Mouse (Mus musculus) brain, embryonic 14.5 days (tissue): ENCODE results near the gene Bmp6. TPM values are rescaled to one million over a fixed set of nuclear protein-coding genes. Genes with fewer than 3 reads are reported as not detected.

Source experiments
- DNase-seq: peaks from one replicate; pipeline ENCODE4 v3.0.0-alpha.2; 2011; ENCODE audit warnings: low read depth
- CTCF ChIP-seq: fragments of 200-500 bp; IDR thresholded peaks from 2 replicates; pipeline ENCODE4 v1.5.1; 2012; ENCODE audit warnings: inconsistent platforms, mild to moderate bottlenecking, moderate library complexity, borderline replicate concordance; ENCODE audit not compliant: insufficient read depth, insufficient read length; ENCODE audit errors: extremely low read depth
- POLR2A ChIP-seq: fragments of 200-500 bp; IDR thresholded peaks from 2 replicates; pipeline ENCODE4 v1.6.1; 2012; ENCODE audit warnings: mild to moderate bottlenecking, inconsistent platforms, borderline replicate concordance; ENCODE audit not compliant: poor library complexity, insufficient read depth, insufficient read length, severe bottlenecking; ENCODE audit errors: extremely low read depth
- polyA plus RNA-seq: library from polyadenylated mRNA; depleted of rRNA; stranded (reverse); fragments of >200 nt; gene quantifications from 2 replicates; pipeline ENCODE4 v1.2.3, GENCODE M21; 2012

Bmp6 gene
- polyA plus RNA-seq, 1 experiment: 12.8 TPM

DNA sequence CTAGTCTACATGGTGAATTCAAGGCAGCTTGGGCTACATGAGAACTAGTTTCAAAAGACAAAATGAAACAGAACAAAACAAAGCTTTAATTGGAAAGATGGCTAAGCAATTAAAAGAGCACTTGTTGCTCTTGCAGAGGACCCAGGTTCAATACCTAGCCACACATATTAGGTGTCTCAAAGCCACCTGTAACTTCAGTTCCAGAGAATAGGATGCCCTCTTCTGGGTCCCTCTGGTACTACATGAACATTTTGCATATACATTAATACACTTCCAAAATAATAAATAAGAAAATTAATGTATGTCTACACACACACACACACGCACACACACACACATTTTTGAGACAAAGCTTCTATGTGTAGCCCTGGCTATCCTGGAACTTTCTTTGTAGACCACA, 118.5 kb downstream of the Bmp6 start:
- no peak for DNase-seq
- TF ChIP-seq POLR2A (no peak), CTCF (no peak)

GRCm38 (mm10) chr13:38470882-38471281, 126.0 kb downstream of the Bmp6 start:
- TF ChIP-seq CTCF (no peak), POLR2A (no peak)
- DNase-seq: no peak

- peak; percentile 8 for DNase-seq
Measured at GRCm38 (mm10) chr13:38472636-38473035, 127.7 kb downstream of the Bmp6 start.

DNA sequence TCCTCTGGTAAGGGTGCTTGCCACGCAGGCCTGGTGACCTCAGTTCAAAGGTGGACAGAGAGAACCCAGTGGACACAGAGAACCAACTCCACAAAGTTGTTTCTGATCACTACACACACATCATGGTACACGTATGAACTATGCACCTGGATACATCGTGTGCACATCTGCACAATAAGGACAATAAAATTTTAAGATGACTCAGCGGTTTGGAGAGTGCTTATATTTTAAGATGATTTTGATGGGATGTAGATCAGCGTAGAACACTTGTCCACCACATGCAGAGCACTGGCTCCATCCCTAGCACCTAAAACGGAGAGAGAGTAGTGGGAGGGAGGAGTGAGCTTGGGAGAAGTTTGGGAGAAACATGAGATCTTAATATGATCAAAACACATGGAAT, 128.6 kb downstream of the Bmp6 start:
- TF ChIP-seq POLR2A: no peak
- no peak for TF ChIP-seq CTCF
- no peak for DNase-seq

More at GRCm38 (mm10) chr13:38472636-38473035, 127.7 kb downstream of the Bmp6 start:
- TF ChIP-seq CTCF (no peak), POLR2A (no peak)

DNA sequence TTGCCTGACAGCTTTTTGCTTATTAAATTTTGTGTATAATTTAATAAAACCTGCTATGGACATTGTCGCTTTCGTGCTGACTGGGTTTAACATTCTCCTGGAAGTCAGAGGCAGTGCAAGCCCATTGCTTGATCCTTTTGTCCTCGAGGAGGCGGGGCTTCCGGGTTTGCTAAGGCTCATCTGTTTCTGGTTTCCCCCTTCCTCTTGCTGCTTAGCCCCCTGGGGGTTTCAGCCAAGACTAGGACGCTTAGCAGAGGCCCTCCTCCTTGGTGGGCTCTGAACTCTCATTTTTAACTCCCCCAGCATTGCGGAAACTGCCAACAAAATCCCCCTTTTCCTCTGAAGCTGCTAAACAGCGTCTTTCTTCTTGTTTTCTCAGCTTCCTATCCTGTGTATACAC, 132.0 kb downstream of the Bmp6 start:
- TF ChIP-seq POLR2A (no peak), CTCF (no peak)
- DNase-seq: peak; percentile 41

DNA sequence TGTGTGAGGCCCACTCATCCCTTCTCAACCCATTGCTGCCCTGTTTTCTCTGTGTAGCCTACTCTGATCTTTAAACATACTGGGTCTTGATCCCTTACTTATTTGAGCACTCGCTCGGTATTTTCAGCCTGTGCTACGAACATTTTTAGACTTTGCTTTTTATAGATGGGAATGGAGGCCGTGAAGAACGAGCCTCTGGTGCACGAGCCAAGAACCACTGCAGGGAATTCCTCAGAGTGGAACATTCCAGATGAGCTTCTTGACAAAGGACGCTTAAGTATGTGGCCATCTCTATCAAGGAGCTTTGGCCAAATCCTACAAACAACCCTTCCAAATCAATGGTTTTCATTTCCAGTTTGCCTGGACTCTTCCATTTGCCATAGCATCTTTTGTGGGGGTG, 136.1 kb downstream of the Bmp6 start:
- TF ChIP-seq CTCF (no peak), POLR2A (no peak)
- DNase-seq: no peak

DNA sequence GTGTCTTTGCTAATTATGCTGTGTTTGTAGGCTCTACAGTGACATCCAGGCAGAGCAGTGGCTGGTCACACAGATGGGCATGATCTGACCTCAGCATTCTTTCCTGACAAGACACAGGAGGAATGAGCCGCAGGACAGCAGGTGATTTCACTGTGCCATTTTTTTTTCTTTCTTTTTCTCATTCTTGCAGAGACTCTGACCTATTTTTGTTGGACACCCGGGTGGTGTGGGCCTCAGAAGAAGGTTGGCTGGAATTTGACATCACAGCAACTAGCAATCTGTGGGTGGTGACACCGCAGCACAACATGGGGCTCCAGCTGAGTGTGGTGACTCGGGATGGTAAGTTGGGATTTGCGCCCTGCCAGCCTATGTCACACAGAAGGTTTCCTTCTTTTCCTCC, 139.8 kb downstream of the Bmp6 start:
- DNase-seq: no peak
- TF ChIP-seq POLR2A: no peak
- no peak for TF ChIP-seq CTCF

DNA sequence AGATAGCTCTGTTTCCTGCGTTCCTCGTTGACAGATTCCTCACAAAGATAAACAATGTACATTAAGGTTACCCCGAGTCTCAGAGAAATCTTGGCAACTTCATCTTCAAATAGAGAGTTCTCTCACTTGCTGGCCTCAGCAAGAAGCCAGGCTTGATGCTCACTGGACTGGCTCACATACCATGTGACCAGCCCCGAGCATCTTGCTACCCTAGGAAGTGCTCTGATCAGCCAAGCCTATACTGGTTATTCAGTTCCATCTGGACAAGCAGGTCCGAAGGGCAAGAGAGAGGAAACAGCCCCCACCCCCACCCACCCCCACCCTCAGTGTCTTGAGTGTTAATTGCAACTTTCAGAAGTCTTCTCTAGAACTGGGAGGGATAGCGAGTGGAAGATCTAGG, 141.9 kb downstream of the Bmp6 start:
- DNase-seq: no peak
- TF ChIP-seq POLR2A: no peak
- TF ChIP-seq CTCF: no peak

- DNase-seq: no peak
- TF ChIP-seq POLR2A (no peak), CTCF (no peak)
Measured at GRCm38 (mm10) chr13:38496715-38497114, 151.8 kb downstream of the Bmp6 start.

DNA sequence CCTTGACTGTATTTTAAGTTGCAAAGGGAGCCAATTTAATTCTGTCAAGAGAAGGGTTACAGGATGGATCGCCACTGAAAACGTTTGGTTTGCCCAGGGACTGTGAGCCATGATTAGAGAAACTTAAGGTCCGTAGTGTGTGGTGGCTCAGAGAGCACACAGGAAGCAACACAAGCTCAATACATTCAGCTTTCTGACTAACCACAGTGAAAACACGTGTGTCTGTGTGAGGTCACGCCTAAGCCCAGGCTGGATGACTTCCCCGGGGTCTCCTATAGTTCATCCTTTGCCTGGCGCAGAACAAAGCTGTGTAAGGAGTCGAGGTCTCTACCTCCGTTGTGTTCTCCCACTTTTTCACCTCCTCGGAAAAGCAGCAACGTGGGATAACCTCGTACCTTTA, 156.4 kb downstream of the Bmp6 start:
- TF ChIP-seq POLR2A (no peak), CTCF (no peak)
- no peak for DNase-seq

- TF ChIP-seq CTCF (no peak), POLR2A (no peak)
- DNase-seq: no peak
Measured at GRCm38 (mm10) chr13:38503137-38503849, 158.4 kb downstream of the Bmp6 start.

- peak; percentile 39 for DNase-seq
- peak; percentile 50; the same call in 1 of the 2 replicates for TF ChIP-seq CTCF
- no peak for TF ChIP-seq POLR2A
Measured at GRCm38 (mm10) chr13:38506320-38506719, 161.4 kb downstream of the Bmp6 start.
